Mouse (Mus musculus): ENCODE measurements around the gene Oma1. TPM values are rescaled to one million over a fixed set of nuclear protein-coding genes. Genes with fewer than 3 reads are reported as not detected.

Oma1 gene
- polyA plus RNA-seq, 1 experiment from 2014 or later = 16.6 TPM

- H3K9me3 ChIP-seq = no peaks in the 10 kb centered on the region
- no peak overlapping the region for H3K27ac ChIP-seq
- no peaks in the 10 kb centered on the region for H3K4me1 ChIP-seq
- H3K4me2 ChIP-seq (replicated peaks) = no peak overlapping the region
- peak; percentile 51; the same call in 1 of the 2 replicates for ATAC-seq (ENCODE audit: low FRiP score, low read depth)
- 75% methylated on average over 17 of the region's 17 CpGs for WGBS
- H3K9ac ChIP-seq = no peak overlapping the region
- H3K27me3 ChIP-seq = no peaks in the 10 kb centered on the region
- H3K4me3 ChIP-seq = no peak overlapping the region
- H3K36me3 ChIP-seq = peaks cover 3% of the 10 kb centered on the region; the same call in 1 of the 2 replicates
Observed at GRCm38 (mm10) chr4:103324688-103325451, 11.3 kb downstream of the Oma1 start.

- WGBS = 75% methylated on average over 3 of the region's 3 CpGs
Observed at GRCm38 (mm10) chr4:103326994-103327393, 13.4 kb downstream of the Oma1 start.

GRCm38 (mm10) chr4:103329348-103329747 lies 15.7 kb downstream of the Oma1 start:
- H3K27ac ChIP-seq = no peak overlapping the region
- H3K9me3 ChIP-seq = no peaks in the 10 kb centered on the region
- H3K4me2 ChIP-seq (replicated peaks) = no peak overlapping the region
- WGBS = 79% methylated on average over 6 of the region's 6 CpGs
- ATAC-seq (ENCODE audit: low FRiP score, low read depth) = no peak
- no peak overlapping the region for H3K4me3 ChIP-seq
- no peak overlapping the region for H3K9ac ChIP-seq
- peaks cover 16% of the 10 kb centered on the region for H3K36me3 ChIP-seq
- no peaks in the 10 kb centered on the region for H3K27me3 ChIP-seq
- H3K4me1 ChIP-seq = no peaks in the 10 kb centered on the region

More at GRCm38 (mm10) chr4:103326994-103327393, 13.4 kb downstream of the Oma1 start:
- ATAC-seq (ENCODE audit: low FRiP score, low read depth) = no peak
- Histone ChIP-seq H3K27me3 (no peaks in the 10 kb centered on the region), H3K9me3 (no peaks in the 10 kb centered on the region), H3K36me3 (peaks cover 7% of the 10 kb centered on the region), H3K27ac (no peak overlapping the region), H3K4me3 (no peak overlapping the region), H3K4me2 (replicated peaks) (no peak overlapping the region), H3K4me1 (no peaks in the 10 kb centered on the region), H3K9ac (no peak overlapping the region)

- Histone ChIP-seq H3K4me1 (no peaks in the 10 kb centered on the region), H3K27me3 (no peaks in the 10 kb centered on the region), H3K4me2 (replicated peaks) (no peak overlapping the region), H3K4me3 (no peak overlapping the region), H3K27ac (no peak overlapping the region), H3K9ac (no peak overlapping the region), H3K9me3 (no peaks in the 10 kb centered on the region), H3K36me3 (peaks cover 16% of the 10 kb centered on the region)
- WGBS = 83% methylated on average over 5 of the region's 5 CpGs
- ATAC-seq (ENCODE audit: low FRiP score, low read depth) = no peak
Observed at GRCm38 (mm10) chr4:103335134-103335533, 21.5 kb downstream of the Oma1 start.

GRCm38 (mm10) chr4:103340726-103341125 lies 27.1 kb downstream of the Oma1 start:
- WGBS = 61% methylated on average over 1 of the region's 1 CpGs
- no peak overlapping the region for H3K27ac ChIP-seq
- no peaks in the 10 kb centered on the region; the same call in 1 of the 2 replicates for H3K36me3 ChIP-seq
- no peaks in the 10 kb centered on the region for H3K4me1 ChIP-seq
- H3K27me3 ChIP-seq = no peaks in the 10 kb centered on the region
- no peak overlapping the region for H3K9ac ChIP-seq
- no peaks in the 10 kb centered on the region for H3K9me3 ChIP-seq
- H3K4me3 ChIP-seq = no peak overlapping the region
- ATAC-seq (ENCODE audit: low FRiP score, low read depth) = no peak
- H3K4me2 ChIP-seq (replicated peaks) = no peak overlapping the region

GRCm38 (mm10) chr4:103341620-103342019 lies 28.0 kb downstream of the Oma1 start:
- Histone ChIP-seq H3K27ac (no peak overlapping the region), H3K9me3 (no peaks in the 10 kb centered on the region), H3K36me3 (no peaks in the 10 kb centered on the region; the same call in 1 of the 2 replicates), H3K4me2 (replicated peaks) (no peak overlapping the region), H3K9ac (no peak overlapping the region), H3K27me3 (no peaks in the 10 kb centered on the region), H3K4me3 (no peak overlapping the region), H3K4me1 (no peaks in the 10 kb centered on the region)
- no peak for ATAC-seq (ENCODE audit: low FRiP score, low read depth)
- WGBS = 70% methylated on average over 4 of the region's 4 CpGs

GRCm38 (mm10) chr4:103346058-103346457 lies 32.4 kb downstream of the Oma1 start:
- WGBS = 57% methylated on average over 2 of the region's 2 CpGs
- H3K9ac ChIP-seq = no peak overlapping the region
- ATAC-seq (ENCODE audit: low FRiP score, low read depth) = no peak

GRCm38 (mm10) chr4:103346849-103347248 lies 33.2 kb downstream of the Oma1 start:
- 0 out of 2 replicates have a peak, but pooled peaks cover 3% of the 10 kb centered on the region for H3K4me1 ChIP-seq
- no peak overlapping the region for H3K4me3 ChIP-seq
- no peaks in the 10 kb centered on the region for H3K27me3 ChIP-seq
- no peaks in the 10 kb centered on the region; the same call in 1 of the 2 replicates for H3K36me3 ChIP-seq
- H3K9me3 ChIP-seq = no peaks in the 10 kb centered on the region
- no peak overlapping the region for H3K9ac ChIP-seq
- 83% methylated on average over 5 of the region's 5 CpGs for WGBS
- no peak for ATAC-seq (ENCODE audit: low FRiP score, low read depth)
- no peak overlapping the region for H3K27ac ChIP-seq
- H3K4me2 ChIP-seq (replicated peaks) = no peak overlapping the region

More at GRCm38 (mm10) chr4:103346058-103346457, 32.4 kb downstream of the Oma1 start:
- Histone ChIP-seq H3K9me3 (no peaks in the 10 kb centered on the region), H3K4me2 (replicated peaks) (no peak overlapping the region), H3K4me1 (no peaks in the 10 kb centered on the region), H3K27ac (no peak overlapping the region), H3K4me3 (no peak overlapping the region), H3K27me3 (no peaks in the 10 kb centered on the region), H3K36me3 (no peaks in the 10 kb centered on the region; the same call in 1 of the 2 replicates)

GRCm38 (mm10) chr4:103349219-103349618 lies 35.6 kb downstream of the Oma1 start:
- no peak for ATAC-seq (ENCODE audit: low FRiP score, low read depth)
- no peaks in the 10 kb centered on the region for H3K9me3 ChIP-seq
- H3K4me2 ChIP-seq (replicated peaks) = no peak overlapping the region
- WGBS = 90% methylated on average over 4 of the region's 4 CpGs
- no peak overlapping the region for H3K4me3 ChIP-seq
- 0 out of 2 replicates have a peak, but pooled peaks cover 7% of the 10 kb centered on the region for H3K4me1 ChIP-seq
- H3K36me3 ChIP-seq = no peaks in the 10 kb centered on the region
- no peaks in the 10 kb centered on the region for H3K27me3 ChIP-seq
- no peak overlapping the region for H3K9ac ChIP-seq
- H3K27ac ChIP-seq = no peak overlapping the region

GRCm38 (mm10) chr4:103352926-103353325 lies 39.3 kb downstream of the Oma1 start:
- Histone ChIP-seq H3K4me3 (no peak overlapping the region), H3K4me2 (replicated peaks) (no peak overlapping the region), H3K27ac (no peak overlapping the region), H3K9ac (no peak overlapping the region), H3K9me3 (no peaks in the 10 kb centered on the region), H3K27me3 (no peaks in the 10 kb centered on the region), H3K36me3 (no peaks in the 10 kb centered on the region), H3K4me1 (0 out of 2 replicates have a peak, but pooled peaks cover 7% of the 10 kb centered on the region)
- WGBS = 54% methylated on average over 5 of the region's 5 CpGs
- ATAC-seq (ENCODE audit: low FRiP score, low read depth) = no peak

GRCm38 (mm10) chr4:103357457-103357856 lies 43.8 kb downstream of the Oma1 start:
- Histone ChIP-seq H3K36me3 (no peaks in the 10 kb centered on the region), H3K27ac (no peak overlapping the region), H3K4me3 (no peak overlapping the region), H3K9ac (no peak overlapping the region), H3K9me3 (no peaks in the 10 kb centered on the region), H3K4me1 (no peaks in the 10 kb centered on the region), H3K4me2 (replicated peaks) (no peak overlapping the region), H3K27me3 (no peaks in the 10 kb centered on the region)
- no peak for ATAC-seq (ENCODE audit: low FRiP score, low read depth)
- 91% methylated on average over 3 of the region's 3 CpGs for WGBS

- ATAC-seq (ENCODE audit: low FRiP score, low read depth) = no peak
- Histone ChIP-seq H3K4me1 (no peaks in the 10 kb centered on the region), H3K9me3 (no peaks in the 10 kb centered on the region), H3K36me3 (no peaks in the 10 kb centered on the region), H3K4me3 (no peak overlapping the region), H3K9ac (no peak overlapping the region), H3K27ac (no peak overlapping the region), H3K4me2 (replicated peaks) (no peak overlapping the region), H3K27me3 (no peaks in the 10 kb centered on the region)
- 89% methylated on average over 9 of the region's 9 CpGs for WGBS
Observed at GRCm38 (mm10) chr4:103358941-103359448, 45.4 kb downstream of the Oma1 start.
